Mouse (Mus musculus) cerebellum, adult 2 months (tissue): ENCODE results near the gene Wdr11.
A peak's percentile ranks its signal among the peaks of the same experiment; 100 is the strongest.

ENCODE experiments used
- CTCF ChIP-seq: fragments of 200-500 bp; IDR thresholded peaks from 2 replicates; pipeline ENCODE4 v1.5.1; 2011; ENCODE audit warnings: low read depth, mild to moderate bottlenecking, control low read depth, low read length, moderate library complexity, borderline replicate concordance; ENCODE audit not compliant: insufficient read depth
- POLR2A ChIP-seq: fragments of 200-500 bp; IDR thresholded peaks from 2 replicates; pipeline ENCODE4 v1.6.1; 2011; ENCODE audit warnings: low read length, control low read depth, borderline replicate concordance; ENCODE audit not compliant: insufficient read depth

DNA sequence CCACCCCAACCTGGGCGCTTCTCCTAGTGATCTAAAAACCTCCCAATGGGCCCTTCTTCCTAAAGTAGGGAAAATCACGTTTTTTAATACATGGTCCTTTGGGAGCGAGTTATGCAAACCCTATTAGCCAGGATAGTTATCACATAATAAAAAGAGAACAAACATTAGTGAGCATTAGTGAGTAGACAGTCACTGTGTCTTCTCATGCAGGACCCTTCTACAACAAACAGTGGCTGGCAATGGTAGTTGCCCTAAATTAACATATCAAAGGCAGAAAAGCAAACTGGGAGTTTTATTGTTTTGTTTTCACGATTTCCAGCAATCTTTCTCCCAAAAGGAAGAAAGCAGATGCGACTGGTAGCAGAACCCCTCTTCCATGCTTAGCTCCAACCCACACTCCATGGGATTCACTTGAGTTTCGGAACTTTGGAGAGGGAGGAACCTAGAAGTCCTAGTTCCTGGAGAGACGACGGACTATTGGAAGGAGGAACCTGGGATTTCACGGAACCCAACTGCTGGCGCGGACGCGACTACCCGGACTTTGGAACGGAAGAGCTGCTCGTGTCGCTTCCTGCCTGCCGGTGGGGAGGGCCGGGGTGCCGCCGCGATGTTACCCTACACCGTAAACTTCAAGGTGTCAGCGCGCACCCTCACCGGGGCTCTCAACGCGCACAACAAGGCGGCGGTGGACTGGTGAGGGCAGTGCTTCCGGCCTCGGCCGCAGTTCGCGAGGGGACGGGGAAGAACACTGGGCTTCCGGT, at the start of gene Wdr11:
- TF ChIP-seq CTCF (no peak), POLR2A (peak; percentile 83)
